Mouse (Mus musculus) spleen, postnatal 36 days (tissue): ENCODE data around the gene Gm47791.

Experiments
- DNase-seq, 2 experiments: peaks; one replicate each; pipeline ENCODE4 v3.0.0; 2022; ENCODE audit warnings: low spot score in 2 of 2, mixed read lengths in 1 of 2

Gm47791 gene

DNA sequence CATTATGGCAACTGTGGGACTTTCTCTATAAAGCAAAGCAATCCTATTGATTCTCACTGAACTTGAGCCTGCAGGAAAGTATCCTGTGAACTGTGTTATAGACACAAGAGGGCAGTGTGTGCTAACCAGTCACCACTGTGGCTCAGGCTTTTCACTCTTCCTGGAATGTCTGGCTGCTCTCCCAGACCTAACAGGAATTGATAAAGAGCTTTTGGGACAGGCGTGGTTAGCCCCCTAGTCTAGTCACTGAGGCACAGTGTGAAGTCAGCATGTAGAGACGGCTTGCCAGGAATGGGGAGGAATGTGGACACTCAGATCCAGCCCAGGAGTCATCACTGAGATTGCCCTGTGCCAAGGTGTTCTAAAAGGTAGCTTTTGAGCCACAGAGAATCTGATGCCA is 16.4 kb upstream of the Gm47791 start:
- peak; percentile 14 to 17 for DNase-seq

DNA sequence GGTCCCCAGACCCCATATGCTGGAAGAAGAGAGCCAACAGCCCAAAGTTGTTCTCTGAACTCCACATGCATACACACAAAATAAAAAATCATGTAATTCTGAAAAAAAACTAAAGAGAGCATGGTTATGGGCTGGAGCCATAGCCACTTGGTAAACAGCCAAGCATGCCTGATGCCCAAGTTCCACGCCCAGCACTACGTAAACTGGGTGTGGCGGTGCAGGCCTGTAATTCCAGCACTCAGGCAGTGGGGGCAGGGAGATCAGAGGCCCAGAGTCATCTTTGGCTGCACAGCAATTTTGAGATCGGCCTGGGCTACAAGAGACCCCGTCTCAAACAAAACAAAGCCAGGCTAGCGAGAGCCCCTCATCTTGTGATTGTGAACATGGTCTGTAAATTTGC is 14.5 kb upstream of the Gm47791 start:
- DNase-seq: no peak

DNA sequence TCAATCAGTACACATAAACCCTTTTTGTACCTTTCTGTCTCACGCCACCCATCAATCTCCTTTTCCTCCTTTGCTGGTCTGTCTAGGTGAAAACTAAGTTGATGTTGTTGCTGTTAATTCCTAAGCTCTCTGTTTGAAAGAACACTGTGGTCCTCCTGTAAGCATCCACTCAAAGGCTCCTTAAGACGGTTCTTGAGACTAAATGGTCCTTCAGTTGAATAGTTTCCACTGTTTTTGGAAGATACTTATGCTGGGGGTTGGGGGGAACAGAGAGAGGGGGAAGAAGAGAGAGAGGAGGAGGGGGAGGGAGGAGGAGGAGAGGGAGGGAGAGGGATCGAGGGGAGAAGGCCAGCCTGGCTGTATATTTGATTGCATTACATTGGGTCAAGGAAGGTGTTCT is 12.5 kb upstream of the Gm47791 start:
- DNase-seq: no peak

DNA sequence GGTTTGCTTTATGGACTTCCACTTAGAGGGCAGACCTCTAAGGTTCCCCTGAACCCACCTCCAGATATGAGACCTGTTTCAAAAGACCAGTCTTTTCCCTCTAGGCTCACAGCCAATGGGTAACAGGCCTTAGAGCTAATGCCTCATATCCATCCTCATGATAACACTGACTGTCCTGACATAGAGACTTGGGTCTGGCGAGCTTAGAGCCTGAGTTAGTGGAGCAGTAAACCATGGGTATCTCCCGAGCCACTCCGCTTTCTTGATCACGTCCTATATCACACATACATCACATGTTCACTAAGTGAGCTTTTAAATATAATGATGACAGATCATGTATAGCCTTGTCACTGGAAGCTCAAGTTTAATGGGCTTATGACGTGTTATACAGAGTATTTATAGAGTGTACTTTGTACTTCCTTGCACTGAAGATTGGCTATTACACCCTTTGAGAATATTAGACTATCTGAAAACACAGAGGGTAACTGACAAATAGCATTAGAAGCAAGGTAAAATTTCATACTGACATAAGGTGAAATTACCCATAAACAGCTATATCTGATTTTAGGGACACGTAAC is 8.4 kb upstream of the Gm47791 start:
- no peak for DNase-seq

DNA sequence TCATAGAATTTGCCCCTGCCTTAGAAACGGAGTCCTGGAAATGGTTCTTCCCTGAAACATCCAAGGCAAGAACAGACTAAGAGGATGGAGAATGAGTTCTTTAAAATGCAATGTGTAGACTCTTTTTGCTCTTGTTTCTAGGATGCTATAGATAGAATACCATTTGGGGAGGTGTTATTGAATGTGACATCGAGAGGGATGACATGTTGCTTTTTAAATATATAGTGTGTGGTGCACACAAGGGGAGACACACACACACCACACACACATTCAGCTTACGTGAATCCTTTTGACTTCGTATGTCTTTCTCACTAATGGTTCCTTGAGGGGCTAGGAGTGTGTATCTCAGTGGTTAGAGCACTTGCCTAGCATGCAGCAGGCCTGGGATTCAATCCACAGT is 4.2 kb upstream of the Gm47791 start:
- no peak for DNase-seq

DNA sequence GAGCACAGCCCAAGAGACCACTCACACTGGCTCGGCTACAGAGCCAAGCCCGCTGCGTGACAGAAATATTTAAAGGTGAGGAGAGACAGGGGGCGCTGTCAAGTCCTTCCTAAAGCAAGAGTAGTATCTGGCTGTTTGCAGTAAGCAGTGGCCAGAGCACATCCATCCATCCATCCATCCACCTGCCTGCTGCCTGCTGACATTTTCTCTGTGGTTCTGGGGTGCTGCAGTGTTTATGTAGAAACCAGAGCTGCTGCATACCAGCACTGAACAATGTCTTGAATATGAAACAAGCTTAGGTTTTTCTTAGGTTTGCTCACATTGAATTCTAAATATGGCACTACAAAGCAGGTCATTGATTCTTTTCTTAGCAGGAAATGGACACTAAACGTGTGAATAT is 2.2 kb upstream of the Gm47791 start:
- DNase-seq: no peak

DNA sequence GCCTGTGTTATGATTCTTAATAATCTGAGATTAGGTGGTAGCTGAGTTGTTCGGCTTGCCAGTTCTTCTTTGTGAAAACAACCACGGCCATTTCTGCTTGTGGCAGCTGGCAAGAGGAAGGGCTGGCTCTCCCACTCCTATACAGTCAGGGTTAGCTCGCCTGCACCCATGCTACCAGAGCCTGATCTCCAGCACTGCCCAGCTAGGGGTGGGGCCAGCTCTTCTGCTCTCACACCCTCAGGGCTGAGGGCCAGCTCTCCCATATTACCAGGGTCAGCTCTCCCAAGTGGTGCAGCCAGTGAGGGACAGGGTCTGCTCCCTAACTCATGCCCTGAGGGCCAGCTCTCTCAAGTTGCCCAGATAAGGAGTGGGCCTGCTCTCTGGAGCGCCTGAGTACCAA is 1.4 kb upstream of the Gm47791 start:
- DNase-seq: no peak

DNA sequence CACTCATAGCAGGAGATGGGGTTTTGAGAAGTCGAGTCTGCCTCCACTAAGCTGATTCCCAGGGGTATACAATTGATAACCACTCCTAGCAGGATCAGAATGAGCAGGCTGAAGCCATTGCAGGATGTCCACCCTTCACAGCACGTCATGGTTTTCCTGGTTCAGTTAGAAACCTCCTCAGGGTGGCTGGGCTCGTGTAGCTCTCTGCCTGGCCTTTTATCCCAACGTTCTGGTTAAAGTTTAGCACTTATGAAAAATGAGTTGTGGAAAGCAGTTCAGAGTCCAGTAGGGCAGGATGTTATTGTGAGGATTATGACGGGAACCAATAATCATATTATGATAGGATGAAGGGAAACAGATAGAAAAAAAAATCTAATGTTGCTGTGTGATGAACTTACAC is 2.8 kb downstream of the Gm47791 start, which contains the start of gene Tm4sf20:
TSS of gene Tm4sf20 (minus strand) at position 193 of the 400 bp plus-strand sequence.
- no peak for DNase-seq

DNA sequence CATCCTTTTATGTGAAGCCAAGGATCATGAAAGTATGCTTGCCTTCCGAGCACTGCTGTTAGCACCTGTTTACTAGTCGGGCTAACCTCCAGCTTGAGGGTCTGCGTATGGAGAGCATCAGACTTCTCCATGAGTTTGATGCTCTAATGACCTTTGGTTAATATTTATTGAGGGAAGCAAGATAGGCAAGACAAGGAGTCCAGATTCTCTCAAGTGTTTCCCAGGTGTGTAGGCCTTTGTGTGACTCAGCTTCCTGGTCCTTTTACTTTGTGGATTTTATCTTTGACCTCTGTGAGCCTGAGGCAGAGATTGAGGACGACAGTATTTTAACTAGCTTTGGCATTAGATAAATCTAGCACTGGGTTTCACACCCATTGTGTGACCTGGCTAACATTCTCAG is 4.4 kb downstream of the Gm47791 start:
- no peak for DNase-seq

DNA sequence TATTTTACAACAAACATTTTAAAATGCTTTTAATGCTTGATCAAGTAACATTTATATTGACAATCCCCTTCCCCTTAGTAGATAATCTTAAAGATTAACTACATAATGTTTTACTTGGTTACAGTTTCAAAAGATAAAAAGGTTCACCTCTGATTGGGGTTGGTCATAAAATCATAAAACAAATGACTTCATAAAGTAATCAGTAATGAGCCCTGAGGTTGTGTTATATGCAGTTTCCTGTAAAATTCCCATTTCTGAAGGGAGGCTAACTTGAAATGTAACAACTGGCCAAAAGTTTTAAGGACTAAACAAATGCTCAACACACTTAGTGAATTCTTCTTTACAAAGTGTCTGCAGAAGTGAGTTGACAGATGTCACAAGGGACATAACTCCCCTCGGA is 4.8 kb downstream of the Gm47791 start:
- DNase-seq: no peak

DNA sequence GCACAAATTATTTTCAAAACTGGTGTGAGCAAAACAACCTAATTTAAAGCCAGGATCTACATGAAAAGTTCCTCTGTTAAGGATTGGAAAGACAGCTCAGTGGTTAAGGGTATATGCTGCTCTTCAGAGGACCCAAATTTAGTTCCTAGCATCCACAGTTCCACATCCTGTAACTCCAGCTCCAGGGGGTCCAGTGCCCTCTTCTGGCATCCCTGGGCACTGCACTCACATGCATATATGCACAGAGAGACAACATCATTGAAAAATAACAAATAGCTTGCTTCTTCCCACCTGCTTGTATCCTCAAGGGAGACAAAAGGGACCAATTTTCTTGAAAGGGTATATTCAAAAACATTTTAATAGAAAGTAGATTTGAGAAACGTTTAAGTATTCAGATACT is 8.8 kb downstream of the Gm47791 start:
- no peak for DNase-seq

DNA sequence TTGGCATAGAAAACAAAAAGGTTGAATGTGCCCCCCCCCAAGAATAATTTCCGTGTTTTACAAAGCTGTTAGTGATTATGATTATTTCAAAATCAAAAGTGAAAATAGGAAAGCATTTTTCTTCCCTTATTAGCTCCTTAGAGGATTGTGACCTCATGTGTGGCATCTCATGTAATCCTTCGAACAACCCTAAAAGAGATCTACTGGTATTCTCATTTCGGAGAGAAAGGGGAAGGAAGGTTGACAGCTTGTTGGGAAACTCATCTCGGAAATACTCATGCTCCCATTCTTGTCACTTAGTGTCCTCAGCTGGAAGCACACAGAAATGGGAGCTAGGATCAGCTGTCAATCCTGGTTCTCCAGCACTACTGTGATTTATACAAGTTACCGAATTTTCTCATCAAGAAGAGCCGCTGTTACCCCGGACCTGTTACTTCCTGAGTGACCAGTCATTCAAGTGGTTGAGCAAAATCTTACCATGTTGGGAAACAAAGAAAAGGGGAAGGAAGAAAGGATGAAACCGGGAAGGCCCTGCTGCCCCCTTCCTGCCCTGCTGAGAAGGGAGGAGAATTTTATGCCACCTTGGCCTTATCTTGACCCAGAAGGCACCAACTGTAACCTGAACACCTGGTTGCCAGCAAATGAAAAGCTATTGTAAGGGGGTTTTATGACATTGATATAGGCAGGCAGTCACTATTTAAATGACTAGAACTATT is 9.4 kb downstream of the Gm47791 start:
- no peak for DNase-seq

DNA sequence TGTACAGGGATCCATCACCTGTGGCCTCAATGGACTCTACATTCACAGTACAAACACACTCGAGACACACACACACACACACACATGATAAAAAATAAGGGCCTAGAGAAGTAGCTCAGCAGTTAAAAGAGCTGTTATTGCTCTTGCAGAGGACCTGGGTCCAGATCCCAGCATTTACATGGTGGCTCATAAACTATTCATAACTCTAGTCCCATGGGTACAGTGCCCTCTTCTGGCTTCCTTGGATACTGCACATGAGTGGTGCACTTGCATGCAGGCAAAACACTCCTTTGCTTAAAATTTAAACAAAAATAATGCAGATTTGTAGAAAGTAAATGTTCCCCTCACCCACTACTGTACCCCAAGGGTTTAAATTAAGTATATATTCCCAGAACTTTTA is 11.5 kb downstream of the Gm47791 start:
- no peak for DNase-seq

DNA sequence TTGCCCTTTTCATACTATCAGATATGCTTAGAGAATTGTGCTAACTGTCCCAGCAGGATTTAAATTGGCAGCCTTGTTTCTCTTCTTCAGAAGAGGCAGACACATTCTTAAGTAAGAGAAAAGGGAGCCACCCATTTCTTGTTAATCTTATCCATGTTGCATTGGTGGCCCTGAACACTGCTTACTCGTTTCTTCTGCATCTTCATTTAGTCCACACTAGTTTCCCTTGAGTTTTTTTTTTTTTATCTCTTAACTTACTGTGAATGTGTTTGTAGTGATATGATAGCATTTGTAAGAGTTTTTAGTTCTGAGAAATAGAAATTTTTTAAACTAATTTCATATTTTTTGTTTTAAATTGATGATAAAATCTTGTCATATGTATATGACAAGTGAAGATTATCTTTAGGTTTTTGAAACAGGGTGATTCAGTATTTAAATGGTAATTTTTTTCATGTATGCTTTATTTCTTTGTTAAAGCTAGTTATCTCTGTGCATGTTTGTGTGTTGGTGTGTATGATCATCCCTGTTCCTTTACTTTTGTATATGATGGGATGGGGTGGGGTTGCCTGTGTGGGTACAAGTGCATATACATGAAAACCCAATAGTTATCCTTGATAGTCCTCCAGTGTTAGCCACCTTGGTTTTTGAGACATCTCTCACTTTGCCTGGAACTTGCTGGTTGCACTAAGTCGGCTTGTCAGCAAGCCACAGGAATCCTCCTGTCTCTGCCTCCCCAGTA is 23.2 kb downstream of the Gm47791 start:
- DNase-seq: no peak

DNA sequence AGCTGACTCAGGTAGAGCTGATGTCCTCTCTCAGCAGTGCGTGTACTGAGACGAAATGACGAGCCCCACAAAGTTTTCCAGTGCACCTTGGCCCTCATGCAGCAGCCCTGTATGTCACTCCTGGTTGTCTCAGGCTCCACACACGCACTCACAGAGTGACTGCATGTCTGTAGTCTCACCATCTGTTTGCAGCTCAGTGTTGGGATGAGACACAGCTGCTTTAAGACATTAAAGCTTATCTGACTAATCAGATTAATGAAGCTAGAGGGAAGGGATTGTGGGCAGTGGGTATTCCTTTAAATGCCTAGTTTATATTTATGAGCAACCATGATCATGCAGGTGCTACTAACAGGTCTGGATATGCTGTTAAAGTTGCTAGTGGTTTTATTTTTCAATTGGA is 24.6 kb downstream of the Gm47791 start:
- no peak for DNase-seq

DNA sequence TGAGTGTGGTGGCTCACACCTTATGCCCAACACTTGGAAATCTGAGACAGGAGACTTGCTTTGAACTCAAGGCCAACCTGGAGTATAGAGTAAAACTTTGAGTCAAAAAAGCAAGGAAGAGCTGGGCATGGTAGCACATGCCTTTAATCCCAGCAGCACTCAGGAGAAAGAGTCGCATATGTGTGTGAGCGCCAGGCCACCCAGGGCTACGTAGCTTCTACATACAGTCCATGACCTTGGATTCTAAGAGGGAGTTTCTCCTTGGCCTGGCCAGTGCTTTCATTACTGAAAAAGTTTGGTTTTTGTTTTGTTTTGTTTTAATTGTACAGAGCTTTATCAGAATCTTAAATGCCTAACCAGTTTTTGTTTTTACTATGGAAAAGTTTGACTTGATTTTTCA is 27.1 kb downstream of the Gm47791 start:
- DNase-seq: no peak

DNA sequence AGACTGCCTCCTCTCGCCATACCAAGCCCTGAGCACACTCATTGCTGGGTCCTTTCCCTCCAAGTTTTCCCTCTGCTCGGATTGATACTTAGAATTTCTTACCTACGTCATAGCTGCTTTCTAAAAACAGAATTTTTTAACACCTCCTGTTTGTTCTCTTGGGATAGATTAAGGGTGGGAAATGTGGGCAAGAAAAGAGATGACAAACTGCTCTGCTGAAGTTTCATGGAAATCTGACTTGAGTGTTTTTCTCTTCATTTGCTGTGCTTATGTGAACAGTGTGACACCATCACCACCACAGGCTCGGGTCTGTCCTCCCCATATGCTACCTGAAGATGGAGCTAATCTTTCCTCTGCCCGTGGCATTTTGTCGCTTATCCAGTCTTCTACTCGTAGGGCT is 29.5 kb downstream of the Gm47791 start:
- DNase-seq: no peak

DNA sequence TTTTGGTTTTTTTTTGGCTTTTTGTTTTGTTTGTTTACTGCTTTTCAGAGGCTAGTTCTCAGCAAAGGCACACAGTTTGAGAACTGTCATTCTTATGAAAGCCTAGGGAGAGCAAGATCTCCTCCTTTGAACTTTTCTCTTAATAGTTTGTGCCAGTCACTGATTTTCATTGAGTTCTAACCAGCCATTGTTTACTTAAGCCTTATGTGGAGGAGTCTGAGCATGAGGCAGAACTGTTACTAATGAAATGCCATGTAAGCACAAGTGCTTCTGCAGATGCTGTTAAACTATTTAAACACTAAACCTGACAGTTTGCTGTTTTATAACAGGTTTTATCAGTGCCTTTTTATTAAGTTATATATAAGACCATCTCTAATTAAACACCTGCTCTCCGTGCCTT is 33.0 kb downstream of the Gm47791 start:
- no peak for DNase-seq

DNA sequence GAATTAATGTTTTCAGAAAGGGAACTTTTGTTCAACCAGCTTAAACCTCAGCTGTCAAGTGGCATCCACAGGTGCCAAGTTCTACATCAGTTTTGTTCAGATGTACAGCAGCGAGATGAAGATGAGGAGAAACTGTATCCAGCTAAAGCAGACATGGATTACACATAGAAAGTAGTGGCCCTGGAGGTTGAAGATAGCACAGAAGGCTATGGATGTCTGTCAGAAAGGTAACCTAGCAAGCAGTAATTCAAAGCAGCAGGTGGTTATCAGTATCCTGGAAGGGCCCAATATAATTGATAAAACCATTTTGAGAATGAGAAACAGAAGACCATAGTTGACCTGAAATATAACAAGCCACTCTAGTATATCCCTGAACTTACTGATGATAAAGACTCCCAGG is 37.7 kb downstream of the Gm47791 start:
- no peak for DNase-seq

DNA sequence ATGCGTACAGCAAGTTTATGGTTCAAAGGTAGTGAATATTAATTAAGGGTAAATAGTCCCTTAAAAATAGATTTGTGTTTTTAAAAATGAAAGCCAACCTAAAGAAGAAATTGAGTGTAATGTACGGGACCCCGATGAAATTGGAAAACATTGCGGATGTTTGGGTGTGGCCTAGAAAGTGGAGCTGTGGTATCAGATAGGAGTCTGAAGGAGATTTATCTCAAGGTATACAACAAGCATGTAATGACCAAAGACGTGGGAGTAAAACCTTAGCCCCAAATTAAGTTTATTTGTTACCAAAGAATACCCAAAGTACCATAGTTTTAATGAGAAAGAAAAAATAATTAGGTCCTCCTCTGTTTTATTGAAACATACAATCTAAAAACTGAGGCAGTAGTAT is 44.6 kb downstream of the Gm47791 start:
- DNase-seq: no peak

DNA sequence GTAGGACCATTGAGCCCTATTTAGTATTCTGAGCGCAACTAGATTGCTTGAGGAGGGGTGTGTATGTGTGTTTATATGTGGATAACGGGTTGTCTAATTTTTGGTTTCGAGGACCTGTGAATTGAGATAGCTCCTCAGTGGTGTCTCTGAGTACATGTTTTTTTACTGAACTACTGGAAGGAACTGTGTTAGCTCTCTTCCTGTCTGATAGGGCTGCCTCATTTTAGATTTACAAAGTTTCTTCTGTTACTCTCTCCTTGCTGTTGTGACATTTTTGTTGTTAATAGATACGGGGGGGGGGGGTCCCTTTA is 45.2 kb downstream of the Gm47791 start:
- no peak for DNase-seq

DNA sequence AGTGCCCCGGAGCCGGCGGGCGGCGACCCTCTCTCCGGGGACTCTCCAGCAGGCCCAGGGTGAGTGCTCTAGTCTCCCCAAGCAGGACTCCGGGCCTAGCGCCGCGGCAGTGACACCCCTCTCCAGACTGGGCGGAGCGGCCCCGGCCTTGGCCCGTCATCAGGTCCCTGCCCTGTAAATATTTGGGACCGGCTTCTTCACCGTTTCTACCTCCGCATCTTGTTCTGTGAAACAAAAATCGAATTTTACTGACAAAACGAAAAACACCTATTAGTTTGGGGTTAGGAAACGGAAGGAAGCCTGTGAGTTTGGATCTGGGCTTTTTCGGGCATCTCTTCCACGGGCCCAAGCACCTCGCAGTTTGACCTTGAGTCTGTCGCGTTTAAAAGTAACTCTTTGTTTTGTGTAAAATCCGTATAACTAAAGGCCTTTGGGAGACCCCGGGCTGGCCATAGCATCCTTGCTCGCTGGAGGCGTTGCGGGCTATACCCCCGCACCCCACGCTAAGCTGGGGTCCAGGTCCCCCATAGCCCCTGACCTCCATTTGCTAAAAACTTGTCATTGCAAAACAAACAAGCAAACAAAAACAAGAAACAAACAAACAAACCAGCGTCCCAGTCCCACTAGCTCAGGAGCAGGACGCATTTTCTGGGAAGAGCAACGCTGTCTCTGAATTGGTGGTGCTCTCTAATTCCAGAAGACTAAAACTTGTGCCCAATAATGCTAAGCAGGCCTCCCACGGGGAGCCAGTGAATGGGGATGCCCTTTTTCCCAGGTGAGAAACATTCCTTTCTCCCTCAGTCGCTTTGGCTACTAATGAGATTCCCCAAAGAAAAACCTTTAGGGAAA is 45.8 kb downstream of the Gm47791 start:
- DNase-seq: peak in 1 of 2 experiments; percentile 2
